Mouse (Mus musculus): ENCODE measurements around the gene Ppp4r1. TPM values are rescaled to one million over a fixed set of nuclear protein-coding genes. Genes with fewer than 3 reads are reported as not detected.

Ppp4r1 gene
- polyA plus RNA-seq, 1 experiment from 2014 or later = 17.9 TPM

DNA sequence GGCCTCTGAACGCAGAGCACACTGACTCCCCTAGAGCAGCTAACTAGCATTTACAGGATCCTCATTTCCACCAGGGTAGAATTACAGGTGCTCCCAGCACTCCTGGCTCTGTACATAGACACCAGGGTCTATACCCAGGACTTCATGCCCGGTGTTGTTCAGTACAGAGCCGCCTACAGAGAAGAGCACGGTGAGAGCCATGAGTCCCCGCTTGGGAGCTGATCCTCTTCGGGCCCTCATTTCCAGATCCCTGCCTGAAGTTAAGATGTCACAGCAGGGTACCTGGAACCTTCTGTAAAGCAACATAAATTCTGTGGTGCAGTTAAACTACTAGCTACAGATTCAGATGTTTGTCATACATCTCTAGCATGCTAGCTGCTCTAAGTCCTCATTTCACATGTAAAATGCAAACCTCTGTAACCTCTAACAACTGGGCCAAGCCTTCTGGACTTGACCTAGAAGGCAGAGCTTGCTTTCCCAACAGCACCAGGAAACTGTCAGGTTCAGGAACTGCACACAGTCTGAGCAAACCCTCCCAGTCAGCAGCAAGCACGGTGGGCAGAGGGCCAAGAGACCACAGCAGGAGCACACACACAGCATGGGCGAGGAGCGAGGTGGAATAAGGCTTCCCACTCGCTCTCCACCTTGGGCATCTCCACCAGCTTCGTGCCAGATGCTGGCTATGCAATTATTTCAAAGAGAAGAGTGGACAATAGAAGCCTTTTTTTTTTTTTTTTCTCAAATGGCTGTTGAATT is 65.5 kb downstream of the Ppp4r1 start:
- Histone ChIP-seq H3K27me3 (replicated peaks) (no peaks in the 10 kb centered on the region), H3K4me3 (no peak overlapping the region), H3K36me3 (peaks cover 89% of the 10 kb centered on the region), H3K4me1 (no peaks in the 10 kb centered on the region), H3K27ac (no peak overlapping the region), H3K4me2 (no peak overlapping the region), H3K9me3 (replicated peaks) (no peaks in the 10 kb centered on the region), H3K9ac (no peak overlapping the region)
- no peak for ATAC-seq
- WGBS (ENCODE audit: insufficient replicate concordance) = 85% methylated on average over 11 of the region's 11 CpGs

DNA sequence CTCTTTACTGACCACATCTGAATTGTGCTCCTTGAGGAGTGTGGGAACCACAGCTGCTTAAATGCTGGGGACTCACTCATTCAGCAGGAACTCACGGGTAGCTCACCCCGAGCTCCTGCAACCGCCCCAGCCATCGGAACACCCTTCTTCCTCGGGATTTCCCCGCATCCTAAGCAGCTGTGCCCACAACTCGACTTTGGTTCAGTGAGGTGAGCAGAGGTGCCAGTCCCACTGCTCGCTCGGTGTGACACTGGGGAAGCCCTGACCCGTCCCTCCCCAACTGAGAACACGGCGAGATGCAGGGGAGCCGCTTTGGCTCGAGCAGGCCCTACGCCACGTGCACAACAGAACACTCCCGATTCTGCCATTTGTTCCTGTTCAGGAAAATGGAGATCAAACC is 68.1 kb downstream of the Ppp4r1 start:
- H3K27ac ChIP-seq = no peak overlapping the region
- WGBS (ENCODE audit: insufficient replicate concordance) = 88% methylated on average over 17 of the region's 17 CpGs
- no peak overlapping the region for H3K4me3 ChIP-seq
- peaks cover 91% of the 10 kb centered on the region for H3K36me3 ChIP-seq
- H3K9me3 ChIP-seq (replicated peaks) = no peaks in the 10 kb centered on the region
- no peak overlapping the region for H3K9ac ChIP-seq
- no peak for ATAC-seq
- H3K27me3 ChIP-seq (replicated peaks) = no peaks in the 10 kb centered on the region
- H3K4me1 ChIP-seq = no peaks in the 10 kb centered on the region
- H3K4me2 ChIP-seq = no peak overlapping the region

DNA sequence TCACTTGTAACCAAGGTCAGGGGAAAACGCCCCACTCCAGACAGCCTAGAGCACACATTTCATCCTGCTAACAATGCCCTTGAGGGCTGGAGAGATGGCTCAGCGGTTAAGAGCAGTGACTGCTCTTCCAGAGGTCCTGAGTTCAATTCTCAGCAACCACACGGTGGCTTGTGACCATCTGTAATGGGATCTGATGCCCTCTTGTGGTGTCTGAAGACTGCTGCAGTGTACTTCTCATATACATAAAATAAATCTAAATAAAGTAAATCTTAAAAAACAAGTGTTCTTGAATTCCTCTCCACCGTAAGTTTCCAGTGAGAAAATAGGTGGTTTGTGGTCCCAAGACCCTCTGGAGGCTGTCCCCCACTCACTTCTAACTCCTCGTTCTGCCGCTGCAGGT is 69.4 kb downstream of the Ppp4r1 start:
- ATAC-seq = no peak
- whole genome bisulfite sequencing (ENCODE audit: insufficient replicate concordance) = 83% methylated on average over 6 of the region's 6 CpGs
- Histone ChIP-seq H3K36me3 (peaks cover 96% of the 10 kb centered on the region), H3K9ac (no peak overlapping the region), H3K4me3 (no peak overlapping the region), H3K27ac (no peak overlapping the region), H3K9me3 (replicated peaks) (no peaks in the 10 kb centered on the region), H3K27me3 (replicated peaks) (no peaks in the 10 kb centered on the region), H3K4me2 (no peak overlapping the region), H3K4me1 (peaks cover under 1% of the 10 kb centered on the region; the same call in 1 of the 2 replicates)

DNA sequence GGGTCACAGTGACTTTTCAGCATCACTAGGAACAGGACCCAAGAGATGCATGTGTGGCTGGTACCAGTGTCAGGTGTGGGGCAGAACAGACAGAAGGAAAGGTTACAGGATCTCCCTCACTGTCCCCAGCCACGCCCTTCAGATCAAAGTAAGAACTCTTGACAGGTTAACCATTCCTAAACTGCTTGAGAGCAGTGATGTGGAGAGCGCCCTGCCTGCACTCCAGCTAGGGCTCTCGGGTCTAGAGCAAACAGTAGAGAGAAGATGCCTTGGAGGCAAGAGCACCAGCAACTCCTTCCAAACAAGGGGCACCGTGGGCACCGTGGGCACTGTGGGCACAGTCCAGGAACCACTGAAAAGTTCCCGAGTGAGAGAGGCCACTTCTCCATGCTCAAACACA is 71.0 kb downstream of the Ppp4r1 start:
- ATAC-seq = no peak
- Histone ChIP-seq H3K4me1 (peaks cover 16% of the 10 kb centered on the region), H3K9me3 (replicated peaks) (no peaks in the 10 kb centered on the region), H3K27ac (no peak overlapping the region), H3K9ac (no peak overlapping the region), H3K27me3 (replicated peaks) (no peaks in the 10 kb centered on the region), H3K36me3 (peaks cover 98% of the 10 kb centered on the region), H3K4me2 (no peak overlapping the region), H3K4me3 (no peak overlapping the region)
- 78% methylated on average over 6 of the region's 6 CpGs for WGBS (ENCODE audit: insufficient replicate concordance)

DNA sequence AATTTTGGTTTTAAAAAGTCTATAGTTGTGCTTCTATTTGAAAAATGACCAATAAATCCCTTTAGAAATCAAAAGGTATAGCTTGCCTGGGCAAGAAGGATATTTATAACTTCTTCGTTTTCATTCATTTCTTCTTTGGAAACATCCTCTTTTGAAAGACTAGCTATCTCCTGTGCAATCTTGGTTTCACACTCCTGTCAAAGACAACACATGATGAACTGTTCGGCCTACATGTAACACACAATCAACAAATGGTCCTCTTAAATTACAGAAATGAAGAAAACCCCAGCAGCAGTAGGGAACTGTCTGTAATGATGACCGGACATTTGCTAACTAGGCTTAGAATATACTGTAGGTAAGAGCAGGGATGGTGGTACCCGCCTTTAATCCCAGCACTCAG is 71.6 kb downstream of the Ppp4r1 start:
- Histone ChIP-seq H3K4me1 (peaks cover 23% of the 10 kb centered on the region), H3K4me2 (no peak overlapping the region), H3K9me3 (replicated peaks) (no peaks in the 10 kb centered on the region), H3K27me3 (replicated peaks) (no peaks in the 10 kb centered on the region), H3K36me3 (peaks cover 99% of the 10 kb centered on the region), H3K4me3 (no peak overlapping the region), H3K27ac (no peak overlapping the region), H3K9ac (no peak overlapping the region)
- 86% methylated on average over 4 of the region's 4 CpGs for WGBS (ENCODE audit: insufficient replicate concordance)
- no peak for ATAC-seq

DNA sequence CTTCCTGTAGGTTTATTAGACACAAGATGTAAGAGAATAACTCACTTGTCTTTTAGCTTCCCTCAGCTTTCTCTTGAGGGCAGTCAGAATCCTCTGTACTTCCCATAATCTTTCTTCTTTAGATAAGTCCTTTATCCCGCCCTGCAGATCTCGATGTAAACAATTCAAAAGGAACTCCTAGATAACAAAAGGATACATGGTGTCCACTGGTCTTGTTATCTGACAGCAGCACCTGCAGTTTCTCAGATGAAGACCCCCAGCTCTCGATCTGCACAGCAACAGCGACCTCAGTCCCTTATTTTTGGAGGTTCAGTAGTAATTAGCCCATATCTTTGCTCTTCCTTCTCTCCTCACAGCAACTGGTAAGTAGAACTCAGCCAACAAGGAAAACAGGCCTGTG is 75.2 kb downstream of the Ppp4r1 start:
- H3K4me2 ChIP-seq = peak overlapping the region; percentile 19; the same call in 1 of the 2 replicates
- no peak overlapping the region for H3K4me3 ChIP-seq
- peaks cover 26% of the 10 kb centered on the region for H3K4me1 ChIP-seq
- H3K9me3 ChIP-seq (replicated peaks) = no peaks in the 10 kb centered on the region
- no peak overlapping the region for H3K9ac ChIP-seq
- peak overlapping the region; percentile 53; the same call in 1 of the 2 replicates for H3K27ac ChIP-seq
- peak; percentile 50; the same call in 1 of the 2 replicates for ATAC-seq
- no peaks in the 10 kb centered on the region for H3K27me3 ChIP-seq (replicated peaks)
- 12% methylated on average over 4 of the region's 4 CpGs for WGBS (ENCODE audit: insufficient replicate concordance)
- peaks cover 86% of the 10 kb centered on the region for H3K36me3 ChIP-seq

- Histone ChIP-seq H3K9me3 (replicated peaks) (no peaks in the 10 kb centered on the region), H3K4me2 (no peak overlapping the region), H3K4me1 (peaks cover 17% of the 10 kb centered on the region), H3K36me3 (peaks cover 69% of the 10 kb centered on the region), H3K27ac (no peak overlapping the region), H3K9ac (no peak overlapping the region), H3K27me3 (replicated peaks) (no peaks in the 10 kb centered on the region), H3K4me3 (no peak overlapping the region)
- WGBS (ENCODE audit: insufficient replicate concordance) = 53% methylated on average over 4 of the region's 4 CpGs
- no peak for ATAC-seq
These were observed 80.2 kb downstream of the Ppp4r1 start for GRCm38 (mm10) chr17:65862579-65862978.

GRCm38 (mm10) chr17:65863830-65864229 is 81.5 kb downstream of the Ppp4r1 start:
- H3K36me3 ChIP-seq = peaks cover 58% of the 10 kb centered on the region
- WGBS (ENCODE audit: insufficient replicate concordance) = 92% methylated on average over 12 of the region's 12 CpGs

DNA sequence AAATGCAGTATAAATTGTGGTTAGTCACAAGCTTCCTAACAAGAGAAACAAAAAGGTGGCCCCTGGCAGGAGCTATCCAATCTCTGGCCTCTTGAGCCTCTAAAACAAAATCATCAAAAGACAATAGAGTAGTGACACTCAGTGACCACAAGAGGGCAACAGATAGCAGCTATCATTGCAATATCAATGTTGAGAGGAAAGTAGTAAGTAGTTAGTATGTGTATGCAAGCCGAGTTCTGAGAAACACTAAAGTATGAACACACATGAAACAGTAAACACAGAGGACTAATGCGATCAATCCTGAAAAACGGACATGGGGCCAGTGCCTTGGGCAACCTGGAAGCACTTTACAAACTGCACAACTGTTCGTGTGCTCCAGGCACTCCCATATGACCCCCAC is 82.4 kb downstream of the Ppp4r1 start:
- no peak for ATAC-seq
- Histone ChIP-seq H3K4me3 (no peak overlapping the region), H3K4me2 (no peak overlapping the region), H3K9ac (no peak overlapping the region), H3K9me3 (replicated peaks) (no peaks in the 10 kb centered on the region), H3K4me1 (peaks cover 6% of the 10 kb centered on the region), H3K27ac (no peak overlapping the region), H3K36me3 (peaks cover 53% of the 10 kb centered on the region), H3K27me3 (replicated peaks) (no peaks in the 10 kb centered on the region)
- WGBS (ENCODE audit: insufficient replicate concordance) = 38% methylated on average over 4 of the region's 4 CpGs

More at GRCm38 (mm10) chr17:65863830-65864229, 81.5 kb downstream of the Ppp4r1 start:
- Histone ChIP-seq H3K4me1 (peaks cover 5% of the 10 kb centered on the region), H3K9me3 (replicated peaks) (no peaks in the 10 kb centered on the region), H3K9ac (no peak overlapping the region), H3K27ac (no peak overlapping the region), H3K27me3 (replicated peaks) (no peaks in the 10 kb centered on the region), H3K4me3 (no peak overlapping the region), H3K4me2 (no peak overlapping the region)
- ATAC-seq = no peak

DNA sequence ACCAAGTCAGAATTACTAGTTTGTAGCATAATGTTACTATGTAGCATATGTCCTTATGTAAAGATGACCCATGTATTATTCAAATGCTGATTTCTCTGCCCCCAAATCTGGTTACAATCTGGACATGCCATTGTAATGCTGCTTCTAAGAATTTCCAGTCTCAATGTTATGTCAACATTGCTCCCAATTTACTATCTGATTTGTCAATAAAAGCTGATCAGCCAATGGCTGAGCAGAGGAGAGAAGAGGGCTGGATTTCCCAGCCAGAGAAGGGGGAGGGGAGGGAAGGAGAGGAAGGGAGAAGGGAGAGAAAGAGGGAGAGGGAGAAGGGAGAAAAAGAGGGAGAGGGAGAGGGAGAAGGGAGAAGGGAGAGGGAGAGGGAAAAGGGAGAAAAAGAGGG is 82.9 kb downstream of the Ppp4r1 start:
- Histone ChIP-seq H3K4me2 (no peak overlapping the region), H3K36me3 (peaks cover 52% of the 10 kb centered on the region), H3K9me3 (replicated peaks) (no peaks in the 10 kb centered on the region), H3K9ac (no peak overlapping the region), H3K27me3 (replicated peaks) (no peaks in the 10 kb centered on the region), H3K4me3 (no peak overlapping the region), H3K4me1 (peaks cover 11% of the 10 kb centered on the region), H3K27ac (no peak overlapping the region)
- no peak for ATAC-seq

- no peaks in the 10 kb centered on the region for H3K9me3 ChIP-seq (replicated peaks)
- H3K27me3 ChIP-seq (replicated peaks) = no peaks in the 10 kb centered on the region
- no peak overlapping the region for H3K27ac ChIP-seq
- 39% methylated on average over 3 of the region's 3 CpGs for WGBS (ENCODE audit: insufficient replicate concordance)
- no peak overlapping the region for H3K4me3 ChIP-seq
- peaks cover 13% of the 10 kb centered on the region for H3K4me1 ChIP-seq
- H3K9ac ChIP-seq = no peak overlapping the region
- peaks cover 43% of the 10 kb centered on the region for H3K36me3 ChIP-seq
- H3K4me2 ChIP-seq = no peak overlapping the region
- no peak for ATAC-seq
These were observed 83.8 kb downstream of the Ppp4r1 start for GRCm38 (mm10) chr17:65866201-65866600.

- Histone ChIP-seq H3K9me3 (replicated peaks) (no peaks in the 10 kb centered on the region), H3K4me1 (peaks cover 31% of the 10 kb centered on the region), H3K9ac (no peak overlapping the region), H3K27ac (no peak overlapping the region), H3K36me3 (peaks cover 33% of the 10 kb centered on the region), H3K4me2 (no peak overlapping the region), H3K4me3 (no peak overlapping the region), H3K27me3 (replicated peaks) (no peaks in the 10 kb centered on the region)
- 82% methylated on average over 5 of the region's 5 CpGs for WGBS (ENCODE audit: insufficient replicate concordance)
- ATAC-seq = no peak
These were observed 85.6 kb downstream of the Ppp4r1 start for GRCm38 (mm10) chr17:65867996-65868395.

DNA sequence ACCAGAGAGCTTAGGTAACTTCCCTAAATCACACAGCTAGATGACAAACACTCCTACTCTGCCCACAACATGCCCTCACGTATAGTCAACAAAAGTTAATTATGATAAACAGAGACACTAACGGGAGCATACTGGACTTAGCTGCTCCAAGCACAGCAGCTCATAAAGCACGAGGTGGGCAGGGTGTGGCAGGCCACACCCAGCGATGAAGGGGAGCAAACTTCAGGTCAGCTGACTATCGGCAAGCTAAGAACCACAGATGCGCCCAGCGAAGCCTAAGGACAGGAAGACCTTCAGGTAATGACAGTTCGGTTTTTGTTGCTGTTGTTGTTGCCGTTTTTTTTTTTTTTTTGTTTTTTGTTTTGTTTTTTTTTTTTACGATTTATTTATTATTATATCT is 87.3 kb downstream of the Ppp4r1 start:
- no peak overlapping the region for H3K4me3 ChIP-seq
- H3K9me3 ChIP-seq (replicated peaks) = no peaks in the 10 kb centered on the region
- no peak overlapping the region for H3K9ac ChIP-seq
- H3K36me3 ChIP-seq = peaks cover 21% of the 10 kb centered on the region
- no peak overlapping the region for H3K4me2 ChIP-seq
- no peak for ATAC-seq
- no peaks in the 10 kb centered on the region for H3K27me3 ChIP-seq (replicated peaks)
- H3K4me1 ChIP-seq = peaks cover 37% of the 10 kb centered on the region
- WGBS (ENCODE audit: insufficient replicate concordance) = 59% methylated on average over 10 of the region's 10 CpGs
- no peak overlapping the region for H3K27ac ChIP-seq

Data from liver, embryonic 12.5 days (tissue).